Mouse (Mus musculus): ENCODE data around the gene Vkorc1. TPM values are rescaled to one million over a fixed set of nuclear protein-coding genes. Genes with fewer than 3 reads are reported as not detected.
A peak's percentile ranks its signal among the peaks of the same experiment; 100 is the strongest.

Gene Vkorc1
- polyA plus RNA-seq, 1 experiment from 2014 or later, result 134 TPM

DNA sequence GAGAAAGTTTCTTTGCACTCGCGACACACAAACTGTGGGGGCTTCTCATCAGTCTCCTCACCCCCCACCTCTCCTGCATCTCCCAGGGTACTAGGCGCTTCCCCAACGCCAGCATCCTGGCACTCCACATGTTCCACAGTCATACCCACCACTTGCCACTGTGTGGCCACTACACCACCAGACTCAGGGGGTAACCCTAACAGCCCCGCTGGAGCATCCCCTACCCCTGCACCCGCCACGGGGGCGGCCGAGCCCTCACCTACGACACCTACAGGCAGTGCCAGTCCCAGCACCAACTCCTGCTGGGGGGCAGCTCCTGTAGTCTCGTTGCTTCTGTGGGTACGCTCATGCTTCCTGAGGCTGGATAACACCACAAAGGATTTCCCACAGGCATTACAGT, 29.0 kb downstream of the Vkorc1 start:
- DNase-seq (ENCODE audit: low spot score) (no peak), ATAC-seq (no peak)
- Histone ChIP-seq H3K4me2 (replicated peaks; ENCODE audit: low read depth, low read length) (no peak overlapping the region), H3K4me1 (ENCODE audit: insufficient read depth, low read depth, low read length) (no peaks in the 10 kb centered on the region), H3K27ac (ENCODE audit: low read length) (no peak overlapping the region), H3K4me3 (ENCODE audit: low read depth, low read length) (no peak overlapping the region), H3K36me3 (ENCODE audit: insufficient read depth, low read length) (no peaks in the 10 kb centered on the region), H3K27me3 (replicated peaks; ENCODE audit: insufficient read depth, low read length) (no peaks in the 10 kb centered on the region), H3K9me3 (ENCODE audit: low read length) (no peaks in the 10 kb centered on the region), H3K9ac (replicated peaks; ENCODE audit: low read depth) (no peak overlapping the region)
- TF ChIP-seq EP300 (IDR thresholded peaks at IDR 0.05) (no peak), CTCF (IDR thresholded peaks at IDR 0.05) (peak; percentile 4; the same call in 1 of the 2 replicates)
- WGBS, result 92% methylated on average over 12 of the region's 12 CpGs

DNA sequence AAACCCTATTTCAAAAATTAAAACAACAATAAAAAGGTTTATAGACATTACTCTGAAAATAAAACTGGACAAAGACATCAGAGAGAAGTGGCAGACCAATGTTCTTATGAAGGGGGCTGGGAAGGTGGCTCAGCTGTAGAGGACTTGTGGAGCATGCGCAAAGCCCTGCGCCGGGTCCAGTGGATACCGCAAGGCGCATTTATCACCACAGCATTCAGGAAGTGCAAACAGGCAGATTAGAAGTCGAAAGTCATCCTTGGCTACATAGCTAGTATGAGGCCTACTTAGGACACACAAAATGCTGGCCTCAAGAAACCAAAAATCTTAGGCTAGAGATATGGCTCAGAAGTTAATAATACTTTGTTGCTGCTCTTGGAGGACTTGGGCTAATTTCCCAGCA, 37.2 kb downstream of the Vkorc1 start:
- no peak for TF ChIP-seq EP300 (IDR thresholded peaks at IDR 0.05)
- no peak for TF ChIP-seq CTCF (IDR thresholded peaks at IDR 0.05)
- DNase-seq (ENCODE audit: low spot score) (no peak), ATAC-seq (no peak)
- H3K36me3 ChIP-seq (ENCODE audit: insufficient read depth, low read length), result no peaks in the 10 kb centered on the region
- no peaks in the 10 kb centered on the region for H3K27me3 ChIP-seq (replicated peaks; ENCODE audit: insufficient read depth, low read length)
- 84% methylated on average over 6 of the region's 6 CpGs for WGBS
- no peak overlapping the region for H3K4me2 ChIP-seq (replicated peaks; ENCODE audit: low read depth, low read length)
- H3K27ac ChIP-seq (ENCODE audit: low read length), result no peak overlapping the region
- H3K9ac ChIP-seq (replicated peaks; ENCODE audit: low read depth), result no peak overlapping the region
- H3K4me3 ChIP-seq (ENCODE audit: low read depth, low read length), result no peak overlapping the region
- H3K4me1 ChIP-seq (ENCODE audit: insufficient read depth, low read depth, low read length), result no peaks in the 10 kb centered on the region
- no peaks in the 10 kb centered on the region for H3K9me3 ChIP-seq (ENCODE audit: low read length)

DNA sequence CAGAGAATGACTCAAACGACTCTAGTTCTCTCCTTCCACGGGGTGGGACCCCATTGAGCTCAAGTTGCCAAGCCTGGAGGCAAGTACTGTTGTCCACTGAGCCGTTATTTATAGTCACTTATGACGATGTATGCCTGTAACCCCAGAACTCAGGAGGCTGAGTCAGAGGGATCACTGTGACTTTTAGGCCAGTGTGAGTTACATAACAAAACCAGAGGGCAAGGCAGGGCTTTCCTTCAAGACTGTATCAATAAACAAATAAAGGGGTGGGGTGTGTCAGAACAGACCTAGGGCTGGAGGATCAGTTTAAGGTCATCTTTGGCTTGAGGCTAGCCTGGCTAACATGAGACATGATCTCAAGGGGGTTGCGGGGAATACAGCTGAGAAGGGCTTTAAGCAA, 44.5 kb downstream of the Vkorc1 start:
- no peak overlapping the region for H3K4me3 ChIP-seq (ENCODE audit: low read depth, low read length)
- DNase-seq (ENCODE audit: low spot score) (peak; percentile 8), ATAC-seq (peak; percentile 59)
- H3K9me3 ChIP-seq (ENCODE audit: low read length), result no peaks in the 10 kb centered on the region
- no peak for TF ChIP-seq CTCF (IDR thresholded peaks at IDR 0.05)
- H3K4me1 ChIP-seq (ENCODE audit: insufficient read depth, low read depth, low read length), result no peaks in the 10 kb centered on the region
- no peak overlapping the region for H3K9ac ChIP-seq (replicated peaks; ENCODE audit: low read depth)
- H3K4me2 ChIP-seq (replicated peaks; ENCODE audit: low read depth, low read length), result no peak overlapping the region
- H3K27ac ChIP-seq (ENCODE audit: low read length), result no peak overlapping the region
- WGBS, result 52% methylated on average over 5 of the region's 5 CpGs
- no peaks in the 10 kb centered on the region for H3K27me3 ChIP-seq (replicated peaks; ENCODE audit: insufficient read depth, low read length)
- peaks cover 5% of the 10 kb centered on the region; the same call in 1 of the 2 replicates for H3K36me3 ChIP-seq (ENCODE audit: insufficient read depth, low read length)

DNA sequence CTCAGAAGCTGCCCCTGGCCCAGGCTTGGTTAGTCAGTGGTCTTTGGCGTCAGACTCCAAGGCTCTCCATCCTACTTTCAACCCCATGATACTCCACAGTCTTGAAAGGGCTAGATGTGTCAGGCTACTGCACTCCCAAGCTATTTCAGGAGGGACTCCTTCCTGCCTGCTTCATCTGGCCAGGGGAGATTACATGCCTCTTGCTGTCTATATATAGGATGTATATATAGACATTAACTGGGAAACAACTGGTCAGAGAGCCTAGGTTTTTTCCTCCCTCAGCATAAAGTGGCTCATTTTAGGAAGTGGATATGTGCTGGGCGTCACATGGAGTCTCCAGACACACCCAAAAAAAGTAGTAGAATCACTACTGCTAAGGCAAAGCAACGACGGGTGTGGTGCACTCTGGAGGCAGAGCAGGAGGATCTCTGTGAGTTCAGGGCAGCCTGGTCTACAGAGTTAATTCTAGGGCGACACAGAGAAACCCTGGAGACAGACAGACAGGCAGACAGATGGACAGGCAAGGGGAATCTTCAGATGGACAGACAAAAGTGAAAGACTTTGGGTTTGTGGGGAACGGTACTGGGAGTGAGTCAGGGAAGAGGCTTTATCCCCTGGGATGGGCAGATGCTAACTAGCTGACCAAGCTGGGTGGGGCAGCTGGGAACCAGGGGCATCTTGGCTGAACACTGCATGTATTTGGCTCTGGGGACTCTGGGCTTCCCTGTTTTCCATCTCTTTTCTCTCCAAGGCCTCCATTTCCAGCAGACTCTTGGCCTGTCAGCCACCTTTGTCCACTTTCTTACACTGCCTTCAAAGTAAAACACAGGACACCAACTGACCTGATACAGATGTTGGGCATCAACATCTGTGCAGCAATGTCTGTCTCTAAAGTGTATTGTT, 45.2 kb downstream of the Vkorc1 start:
- DNase-seq (ENCODE audit: low spot score) (peak; percentile 20), ATAC-seq (no peak)
- Histone ChIP-seq H3K4me3 (ENCODE audit: low read depth, low read length) (no peak overlapping the region), H3K36me3 (ENCODE audit: insufficient read depth, low read length) (peaks cover 5% of the 10 kb centered on the region; the same call in 1 of the 2 replicates), H3K27ac (ENCODE audit: low read length) (no peak overlapping the region), H3K4me2 (replicated peaks; ENCODE audit: low read depth, low read length) (no peak overlapping the region), H3K9ac (replicated peaks; ENCODE audit: low read depth) (no peak overlapping the region), H3K4me1 (ENCODE audit: insufficient read depth, low read depth, low read length) (no peaks in the 10 kb centered on the region), H3K27me3 (replicated peaks; ENCODE audit: insufficient read depth, low read length) (no peaks in the 10 kb centered on the region), H3K9me3 (ENCODE audit: low read length) (no peaks in the 10 kb centered on the region)
- 60% methylated on average over 6 of the region's 6 CpGs for whole genome bisulfite sequencing
- TF ChIP-seq EP300 (IDR thresholded peaks at IDR 0.05) (no peak), CTCF (IDR thresholded peaks at IDR 0.05) (no peak)

Other genes starting within 250 kb of the Vkorc1 start
- gene Bcl7c, start 186.7 kb downstream of the Vkorc1 start, polyA plus RNA-seq (2015; fragmentation: Nextera tagmentation; extraction: Ambion mirVana), result 34.1 TPM in 2 replicates
- gene Ctf1, start 182.9 kb downstream of the Vkorc1 start, polyA plus RNA-seq (2015; fragmentation: Nextera tagmentation; extraction: Ambion mirVana), result 9.9 and 10.4 TPM in 2 replicates
- 0.07 and 0.08 TPM in 2 replicates for gene Ctf2, start 163.5 kb downstream of the Vkorc1 start, polyA plus RNA-seq (2015; fragmentation: Nextera tagmentation; extraction: Ambion mirVana)
- 1.6 TPM in 2 replicates for gene Fbxl19, start 151.1 kb downstream of the Vkorc1 start, polyA plus RNA-seq (2015; fragmentation: Nextera tagmentation; extraction: Ambion mirVana)
- 38.5 and 42.8 TPM in 2 replicates for gene Orai3, start 125.8 kb downstream of the Vkorc1 start, polyA plus RNA-seq (2015; fragmentation: Nextera tagmentation; extraction: Ambion mirVana)
- 10.5 and 11.0 TPM in 2 replicates for gene Setd1a, start 118.9 kb downstream of the Vkorc1 start, polyA plus RNA-seq (2015; fragmentation: Nextera tagmentation; extraction: Ambion mirVana)
- not detected in 2 replicates for gene Gm49388, start 110.0 kb downstream of the Vkorc1 start, polyA plus RNA-seq (2015; fragmentation: Nextera tagmentation; extraction: Ambion mirVana)
- 52.8 and 55.8 TPM in 2 replicates for gene Hsd3b7, start 95.0 kb downstream of the Vkorc1 start, polyA plus RNA-seq (2015; fragmentation: Nextera tagmentation; extraction: Ambion mirVana)
- gene Stx4a, start 71.3 kb downstream of the Vkorc1 start, polyA plus RNA-seq (2015; fragmentation: Nextera tagmentation; extraction: Ambion mirVana), result 41.3 and 49.2 TPM in 2 replicates
- 0.74 and 0.94 TPM in 2 replicates for gene Stx1b, start 71.1 kb downstream of the Vkorc1 start, polyA plus RNA-seq (2015; fragmentation: Nextera tagmentation; extraction: Ambion mirVana)
- gene Zfp646, start 19.4 kb downstream of the Vkorc1 start, polyA plus RNA-seq (2015; fragmentation: Nextera tagmentation; extraction: Ambion mirVana), result 6.3 and 6.8 TPM in 2 replicates
- 9.4 and 10.0 TPM in 2 replicates for gene Zfp668, start 18.8 kb downstream of the Vkorc1 start, polyA plus RNA-seq (2015; fragmentation: Nextera tagmentation; extraction: Ambion mirVana)
- 0.56 and 0.76 TPM in 2 replicates for gene Prss53, start 4.6 kb downstream of the Vkorc1 start, polyA plus RNA-seq (2015; fragmentation: Nextera tagmentation; extraction: Ambion mirVana)
- not detected in 2 replicates for gene Gm21974, start 163 bp downstream of the Vkorc1 start, polyA plus RNA-seq (2015; fragmentation: Nextera tagmentation; extraction: Ambion mirVana)
- 74.4 and 81.2 TPM in 2 replicates for gene Bckdk, start 8.5 kb upstream of the Vkorc1 start, polyA plus RNA-seq (2015; fragmentation: Nextera tagmentation; extraction: Ambion mirVana)
- gene Kat8, start 16.9 kb upstream of the Vkorc1 start, polyA plus RNA-seq (2015; fragmentation: Nextera tagmentation; extraction: Ambion mirVana), result 21.1 TPM in 2 replicates
- 141 and 152 TPM in 2 replicates for gene Prss8, start 34.5 kb upstream of the Vkorc1 start, polyA plus RNA-seq (2015; fragmentation: Nextera tagmentation; extraction: Ambion mirVana)
- gene Prss36, start 51.1 kb upstream of the Vkorc1 start, polyA plus RNA-seq (2015; fragmentation: Nextera tagmentation; extraction: Ambion mirVana), result 9.2 and 10.0 TPM in 2 replicates
- 139 and 147 TPM in 2 replicates for gene Fus, start 71.8 kb upstream of the Vkorc1 start, polyA plus RNA-seq (2015; fragmentation: Nextera tagmentation; extraction: Ambion mirVana)
- 33.7 and 35.3 TPM in 2 replicates for gene Pycard, start 98.2 kb upstream of the Vkorc1 start, polyA plus RNA-seq (2015; fragmentation: Nextera tagmentation; extraction: Ambion mirVana)
- gene Trim72, start 108.3 kb upstream of the Vkorc1 start, polyA plus RNA-seq (2015; fragmentation: Nextera tagmentation; extraction: Ambion mirVana), result 0.14 and 0.19 TPM in 2 replicates
- gene Itgam, start 167.0 kb upstream of the Vkorc1 start, polyA plus RNA-seq (2015; fragmentation: Nextera tagmentation; extraction: Ambion mirVana), result 2.2 and 2.3 TPM in 2 replicates
- 0.32 TPM in 1 of 2 replicates, not detected in the other for gene Gm49368, start 167.1 kb upstream of the Vkorc1 start, polyA plus RNA-seq (2015; fragmentation: Nextera tagmentation; extraction: Ambion mirVana)
- gene Itgax, start 233.9 kb upstream of the Vkorc1 start, polyA plus RNA-seq (2015; fragmentation: Nextera tagmentation; extraction: Ambion mirVana), result 1.6 and 1.7 TPM in 2 replicates

Measured in lung, postnatal 0 days (tissue).